Mouse (Mus musculus) heart, embryonic 10.5 days (tissue): ENCODE results near the gene Lpcat1. TPM values are rescaled to one million over a fixed set of nuclear protein-coding genes. Genes with fewer than 3 reads are reported as not detected.

Source experiments
- DNase-seq: peaks from one replicate; pipeline ENCODE4 v3.0.0-alpha.2; 2017; ENCODE audit warnings: low spot score
- H3K27ac ChIP-seq: fragments of 300-500 bp; sonication (generic); 2 replicates; pipeline ENCODE4 v1.5.1; 2016; ENCODE audit warnings: mild to moderate bottlenecking
- H3K27me3 ChIP-seq: fragments of 300-500 bp; sonication (generic); 2 replicates; pipeline ENCODE4 v1.6.1; 2016; ENCODE audit warnings: mild to moderate bottlenecking; ENCODE audit not compliant: poor library complexity, insufficient read depth, severe bottlenecking
- H3K36me3 ChIP-seq: fragments of 300-500 bp; sonication (generic); 2 replicates; pipeline ENCODE4 v1.6.1; 2016; ENCODE audit warnings: mild to moderate bottlenecking, moderate library complexity
- H3K4me1 ChIP-seq: fragments of 300-500 bp; sonication (generic); 2 replicates; pipeline ENCODE4 v1.6.1; 2016; ENCODE audit warnings: mild to moderate bottlenecking
- H3K4me3 ChIP-seq: fragments of 300-500 bp; sonication (generic); 2 replicates; pipeline ENCODE4 v1.5.1; 2016; ENCODE audit warnings: mild to moderate bottlenecking, moderate library complexity
- H3K9me3 ChIP-seq: fragments of 300-500 bp; sonication (generic); 2 replicates; pipeline ENCODE4 v1.6.1; 2016; ENCODE audit warnings: mild to moderate bottlenecking, moderate library complexity
- WGBS: fragments of 180-500 bp; shearing (Covaris S2); methylation state at CpG from one replicate; pipeline ENCODE4 v1.1.7; 2016; 5-methylcytosine and 5-hydroxymethylcytosine counted together
- polyA plus RNA-seq: library from polyadenylated mRNA; unstranded; fragments of >200 nt; fragmentation: Nextera tagmentation; extraction: Ambion mirVana; gene quantifications from 2 replicates; pipeline ENCODE4 v1.2.1, GENCODE M21; 2016

The Lpcat1 gene
- polyA plus RNA-seq, 1 experiment from 2014 or later, result 39.6 TPM

GRCm38 (mm10) chr13:73490564-73491170 is 23.7 kb downstream of the Lpcat1 start:
- WGBS, result 83% methylated on average over 8 of the region's 8 CpGs
- Histone ChIP-seq H3K4me1 (peaks cover 8% of the 10 kb centered on the region; the same call in 1 of the 2 replicates), H3K4me3 (no peak overlapping the region), H3K27ac (no peak overlapping the region), H3K36me3 (peaks cover 83% of the 10 kb centered on the region), H3K27me3 (no peaks in the 10 kb centered on the region), H3K9me3 (0 out of 2 replicates have a peak, but pooled peaks cover 4% of the 10 kb centered on the region)
- DNase-seq, result no peak

GRCm38 (mm10) chr13:73493183-73493582 is 26.2 kb downstream of the Lpcat1 start:
- peaks cover 87% of the 10 kb centered on the region for H3K36me3 ChIP-seq

GRCm38 (mm10) chr13:73494528-73494927 is 27.5 kb downstream of the Lpcat1 start:
- no peak for DNase-seq
- Histone ChIP-seq H3K27me3 (no peaks in the 10 kb centered on the region), H3K27ac (no peak overlapping the region), H3K4me1 (0 out of 2 replicates have a peak, but pooled peaks cover 5% of the 10 kb centered on the region), H3K4me3 (no peak overlapping the region), H3K36me3 (peaks cover 85% of the 10 kb centered on the region), H3K9me3 (no peaks in the 10 kb centered on the region)
- 76% methylated on average over 9 of the region's 9 CpGs for WGBS

More at GRCm38 (mm10) chr13:73493183-73493582, 26.2 kb downstream of the Lpcat1 start:
- Histone ChIP-seq H3K4me1 (0 out of 2 replicates have a peak, but pooled peaks cover 5% of the 10 kb centered on the region), H3K27ac (no peak overlapping the region), H3K4me3 (no peak overlapping the region), H3K27me3 (no peaks in the 10 kb centered on the region), H3K9me3 (no peaks in the 10 kb centered on the region)
- WGBS, result 92% methylated on average over 4 of the region's 4 CpGs
- no peak for DNase-seq

- no peak overlapping the region for H3K4me3 ChIP-seq
- no peak overlapping the region for H3K27ac ChIP-seq
- 54% methylated on average over 2 of the region's 2 CpGs for WGBS
- peaks cover 15% of the 10 kb centered on the region for H3K4me1 ChIP-seq
- no peaks in the 10 kb centered on the region for H3K9me3 ChIP-seq
- DNase-seq, result no peak
- peaks cover 82% of the 10 kb centered on the region for H3K36me3 ChIP-seq
- H3K27me3 ChIP-seq, result no peaks in the 10 kb centered on the region
These were observed 29.1 kb downstream of the Lpcat1 start for GRCm38 (mm10) chr13:73496137-73496536.

GRCm38 (mm10) chr13:73499893-73500604 is 33.1 kb downstream of the Lpcat1 start:
- peaks cover 63% of the 10 kb centered on the region for H3K36me3 ChIP-seq
- 58% methylated on average over 6 of the region's 6 CpGs for WGBS
- H3K4me1 ChIP-seq, result peaks cover 10% of the 10 kb centered on the region
- peak; percentile 94 for DNase-seq
- no peaks in the 10 kb centered on the region for H3K9me3 ChIP-seq
- H3K27me3 ChIP-seq, result no peaks in the 10 kb centered on the region
- no peak overlapping the region for H3K4me3 ChIP-seq
- H3K27ac ChIP-seq, result peak overlapping the region; percentile 79

- no peak for DNase-seq
- WGBS, result 82% methylated on average over 2 of the region's 2 CpGs
- no peaks in the 10 kb centered on the region for H3K27me3 ChIP-seq
- H3K4me3 ChIP-seq, result no peak overlapping the region
- no peaks in the 10 kb centered on the region for H3K9me3 ChIP-seq
- H3K36me3 ChIP-seq, result peaks cover 52% of the 10 kb centered on the region
- H3K4me1 ChIP-seq, result peaks cover 10% of the 10 kb centered on the region
- H3K27ac ChIP-seq, result no peak overlapping the region
These were observed 35.7 kb downstream of the Lpcat1 start for GRCm38 (mm10) chr13:73502719-73503118.

- no peaks in the 10 kb centered on the region for H3K9me3 ChIP-seq
- H3K27me3 ChIP-seq, result no peaks in the 10 kb centered on the region
- H3K4me3 ChIP-seq, result no peak overlapping the region
- no peaks in the 10 kb centered on the region for H3K4me1 ChIP-seq
- H3K36me3 ChIP-seq, result peaks cover 49% of the 10 kb centered on the region
- no peak overlapping the region for H3K27ac ChIP-seq
- 66% methylated on average over 7 of the region's 7 CpGs for WGBS
- peak; percentile 89 for DNase-seq
These were observed 38.9 kb downstream of the Lpcat1 start for GRCm38 (mm10) chr13:73505686-73506467.

GRCm38 (mm10) chr13:73508817-73509550 is 42.0 kb downstream of the Lpcat1 start:
- no peaks in the 10 kb centered on the region for H3K4me1 ChIP-seq
- peaks cover 62% of the 10 kb centered on the region for H3K36me3 ChIP-seq
- no peaks in the 10 kb centered on the region for H3K9me3 ChIP-seq
- peak; percentile 72 for DNase-seq
- H3K27me3 ChIP-seq, result no peaks in the 10 kb centered on the region
- 84% methylated on average over 8 of the region's 8 CpGs for WGBS
- H3K4me3 ChIP-seq, result no peak overlapping the region
- H3K27ac ChIP-seq, result no peak overlapping the region

- no peak overlapping the region for H3K27ac ChIP-seq
- no peaks in the 10 kb centered on the region for H3K27me3 ChIP-seq
- H3K4me1 ChIP-seq, result no peaks in the 10 kb centered on the region
- no peaks in the 10 kb centered on the region for H3K9me3 ChIP-seq
- DNase-seq, result peak; percentile 45
- WGBS, result 81% methylated on average over 6 of the region's 6 CpGs
- peaks cover 71% of the 10 kb centered on the region for H3K36me3 ChIP-seq
- H3K4me3 ChIP-seq, result no peak overlapping the region
These were observed 42.9 kb downstream of the Lpcat1 start for GRCm38 (mm10) chr13:73509869-73510268.

- H3K36me3 ChIP-seq, result peaks cover 71% of the 10 kb centered on the region
- no peak overlapping the region for H3K27ac ChIP-seq
- 57% methylated on average over 13 of the region's 13 CpGs for WGBS
- peak; percentile 86 for DNase-seq
- H3K4me1 ChIP-seq, result no peaks in the 10 kb centered on the region
- no peaks in the 10 kb centered on the region for H3K9me3 ChIP-seq
- no peak overlapping the region for H3K4me3 ChIP-seq
- H3K27me3 ChIP-seq, result no peaks in the 10 kb centered on the region
These were observed 46.0 kb downstream of the Lpcat1 start for GRCm38 (mm10) chr13:73512776-73513673.

- 68% methylated on average over 4 of the region's 4 CpGs for WGBS
- Histone ChIP-seq H3K36me3 (peaks cover 38% of the 10 kb centered on the region), H3K4me3 (no peak overlapping the region), H3K27me3 (no peaks in the 10 kb centered on the region), H3K9me3 (no peaks in the 10 kb centered on the region), H3K27ac (no peak overlapping the region), H3K4me1 (no peaks in the 10 kb centered on the region)
- DNase-seq, result no peak
These were observed 49.9 kb downstream of the Lpcat1 start for GRCm38 (mm10) chr13:73516886-73517285.

- no peak for DNase-seq
- 79% methylated on average over 3 of the region's 3 CpGs for WGBS
- Histone ChIP-seq H3K27me3 (peaks cover 53% of the 10 kb centered on the region), H3K4me1 (peaks cover 11% of the 10 kb centered on the region; the same call in 1 of the 2 replicates), H3K4me3 (no peak overlapping the region), H3K36me3 (no peaks in the 10 kb centered on the region), H3K9me3 (no peaks in the 10 kb centered on the region), H3K27ac (no peak overlapping the region)
These were observed 66.7 kb downstream of the Lpcat1 start for GRCm38 (mm10) chr13:73533716-73534115.
